8 mouse cellular contexts compared by ENCODE assay signal in the genomic region with DNA sequence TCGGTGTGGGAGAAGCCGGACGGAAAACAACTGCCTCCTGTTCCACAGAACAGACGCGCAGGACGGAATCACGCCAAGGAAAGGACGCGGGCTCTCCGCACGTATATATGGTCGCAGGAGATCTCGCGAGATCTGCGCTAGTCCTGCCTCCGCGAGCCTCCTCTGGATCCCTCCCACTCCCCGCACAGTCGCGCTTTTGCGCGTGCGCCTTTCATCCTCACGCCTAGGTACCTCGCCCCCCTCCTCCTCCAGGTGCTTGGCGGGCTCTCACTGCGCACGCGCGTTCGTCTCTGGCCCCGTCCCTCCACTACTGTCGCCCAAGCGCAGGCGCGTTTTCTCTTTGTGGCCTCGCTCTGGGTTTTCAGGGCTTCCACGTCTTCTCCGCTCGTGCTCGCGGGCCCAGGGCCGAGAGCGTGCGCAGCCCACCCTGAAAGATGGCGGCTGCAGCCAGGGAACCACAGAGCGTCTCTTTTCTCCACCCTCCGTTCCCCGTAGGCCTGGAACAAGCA. TPM values are rescaled to one million over a fixed set of nuclear protein-coding genes. Genes with fewer than 3 reads are reported as not detected.
DNase-seq lines count a peak whose midpoint lies in the region; ATAC-seq lines count a peak whose summit lies in the region.

A gene (minus strand): TSS at position 209 of the 509 bp plus-strand sequence.

- intact Hi-C loops in gastrocnemius, postnatal 14 days (cut with DNase I; ENCODE audit: low total_unique reads), result no loop called here
- intact Hi-C loops in left cerebral cortex, postnatal 10 days (cut with DNase I), result no loop called here

- peak; percentile 90 for ATAC-seq in inflammation-experienced regulatory T-cells, adult 6 months
- peak; percentile 96 for ATAC-seq in megakaryocyte-erythroid progenitor cell, adult 5-6 weeks (replicated peaks; ENCODE audit: low FRiP score, low TSS enrichment, poor library complexity, severe bottlenecking)

- DNase-seq in adrenal gland, adult (ENCODE audit: inconsistent age in 2 of 2, low spot score in 1 of 2), result peak; percentile 100
- DNase-seq in embryo, embryonic 10.5 days (ENCODE audit: low spot score), result peak; percentile 100
- peak; percentile 99 for DNase-seq in gastrocnemius, postnatal 14 days
- peak; percentile 99 to 100 for DNase-seq in left cerebral cortex, postnatal 10 days (ENCODE audit: extremely low spot score in 1 of 2, low spot score in 2 of 2)
- DNase-seq in right cerebral cortex, postnatal 25 days, result peak; percentile 100
- DNase-seq in urinary bladder, postnatal 4 days (ENCODE audit: low spot score in 2 of 2), result peak; percentile 100

RNA-seq across cellular contexts. Expression of the gene that starts here (rescaled TPM):
- 100 to 1,000 TPM; 136 to 145 TPM for total RNA-seq in gastrocnemius, postnatal 14 days (2021)
- polyA plus RNA-seq in inflammation-experienced regulatory T-cells, adult 6 months (2017; shearing (Covaris generic)), result 1,000 to 10,000 TPM; 1,279 to 1,457 (median 1,455) TPM
- total RNA-seq in left cerebral cortex, postnatal 10 days (2021), result 100 to 1,000 TPM; 202 to 219 TPM
- 3,299 and 3,437 TPM in 2 replicates for total RNA-seq in megakaryocyte-erythroid progenitor cell, adult 5-6 weeks (2014; fragmentation: Nextera tagmentation)
- total RNA-seq in megakaryocyte-erythroid progenitor cell, adult 5-6 weeks (2017), result 6,261 and 6,441 TPM in 2 replicates

Comparison
In these comparisons a context has a peak if more than half of its experiments do, and no peak if none do; other contexts are left out.
1. Peak in every context shown above with its lines: DNase-seq and ATAC-seq.
2. RNA of the gene that starts here (total RNA-seq): 3,299 to 6,441 TPM in megakaryocyte-erythroid progenitor cell, adult 5-6 weeks; 202 to 219 TPM in left cerebral cortex, postnatal 10 days and 136 to 145 TPM in gastrocnemius, postnatal 14 days; every median in the first group is over 10 times any median in the second.